Mouse (Mus musculus): ENCODE data around the gene Prcp.
"Not testable (repeated sequence)": the region's sequence is repeated elsewhere in the genome, so short reads cannot be mapped to it uniquely, and the experiment has no call there.

Prcp gene

GRCm38 (mm10) chr7:92890618-92891230 lies 16.5 kb downstream of the Prcp start:
- no peak for DNase-seq (ENCODE audit: low spot score)

GRCm38 (mm10) chr7:92893478-92893877 lies 19.2 kb downstream of the Prcp start:
- DNase-seq (ENCODE audit: low spot score): peak; percentile 36

- DNase-seq (ENCODE audit: low spot score): no peak
Measured at GRCm38 (mm10) chr7:92896036-92896435, 21.8 kb downstream of the Prcp start.

GRCm38 (mm10) chr7:92897021-92897420 lies 22.8 kb downstream of the Prcp start:
- DNase-seq (ENCODE audit: low spot score): peak; percentile 57

- DNase-seq (ENCODE audit: low spot score): peak; percentile 83
Measured at GRCm38 (mm10) chr7:92903360-92904038, 29.2 kb downstream of the Prcp start.

- DNase-seq (ENCODE audit: low spot score): not testable (repeated sequence)
Measured at GRCm38 (mm10) chr7:92904285-92904684, 30.0 kb downstream of the Prcp start.

GRCm38 (mm10) chr7:92920172-92920856 lies 46.0 kb downstream of the Prcp start:
- no peak for DNase-seq (ENCODE audit: low spot score)

GRCm38 (mm10) chr7:92920857-92921172 lies 46.5 kb downstream of the Prcp start:
- no peak for DNase-seq (ENCODE audit: low spot score)

- no peak for DNase-seq (ENCODE audit: low spot score)
Measured at GRCm38 (mm10) chr7:92932792-92933191, 58.5 kb downstream of the Prcp start.

GRCm38 (mm10) chr7:92933308-92933948 lies 59.2 kb downstream of the Prcp start:
- DNase-seq (ENCODE audit: low spot score): not testable (repeated sequence)

GRCm38 (mm10) chr7:92936747-92937146 lies 62.5 kb downstream of the Prcp start:
- DNase-seq (ENCODE audit: low spot score): no peak

GRCm38 (mm10) chr7:92937955-92938354 lies 63.7 kb downstream of the Prcp start:
- DNase-seq (ENCODE audit: low spot score): peak; percentile 74

- peak; percentile 13 for DNase-seq (ENCODE audit: low spot score)
Measured at GRCm38 (mm10) chr7:92939776-92940175, 65.5 kb downstream of the Prcp start.

GRCm38 (mm10) chr7:92950775-92951174 lies 76.5 kb downstream of the Prcp start:
- no peak for DNase-seq (ENCODE audit: low spot score)

- DNase-seq (ENCODE audit: low spot score): no peak
Measured at GRCm38 (mm10) chr7:92952210-92952609, 77.9 kb downstream of the Prcp start.

- DNase-seq (ENCODE audit: low spot score): no peak
Measured at GRCm38 (mm10) chr7:92959758-92960157, 85.5 kb downstream of the Prcp start.

- no peak for DNase-seq (ENCODE audit: low spot score)
Measured at GRCm38 (mm10) chr7:92961876-92962275, 87.6 kb downstream of the Prcp start.

- peak; percentile 55 for DNase-seq (ENCODE audit: low spot score)
Measured at GRCm38 (mm10) chr7:92964754-92965501, 90.7 kb downstream of the Prcp start.

- peak; percentile 78 for DNase-seq (ENCODE audit: low spot score)
Measured at GRCm38 (mm10) chr7:92967381-92968127, 93.3 kb downstream of the Prcp start.

- DNase-seq (ENCODE audit: low spot score): no peak
Measured at GRCm38 (mm10) chr7:92977429-92977828, 103.2 kb downstream of the Prcp start.

GRCm38 (mm10) chr7:92978225-92978624 lies 104.0 kb downstream of the Prcp start:
- DNase-seq (ENCODE audit: low spot score): no peak
